Mouse (Mus musculus): ENCODE data around the gene Dirc2. TPM values are rescaled to one million over a fixed set of nuclear protein-coding genes. Genes with fewer than 3 reads are reported as not detected.

Gene Dirc2
- total RNA-seq, 2 experiments from 2014 or later, result 64.1 to 74.7 TPM

- intact Hi-C loops (cut with DNase I), result no loop called here
- no peak for DNase-seq (ENCODE audit: low spot score in 2 of 2)
These were observed 65.1 kb downstream of the Dirc2 start for GRCm38 (mm10) chr16:35703763-35704679.

DNA sequence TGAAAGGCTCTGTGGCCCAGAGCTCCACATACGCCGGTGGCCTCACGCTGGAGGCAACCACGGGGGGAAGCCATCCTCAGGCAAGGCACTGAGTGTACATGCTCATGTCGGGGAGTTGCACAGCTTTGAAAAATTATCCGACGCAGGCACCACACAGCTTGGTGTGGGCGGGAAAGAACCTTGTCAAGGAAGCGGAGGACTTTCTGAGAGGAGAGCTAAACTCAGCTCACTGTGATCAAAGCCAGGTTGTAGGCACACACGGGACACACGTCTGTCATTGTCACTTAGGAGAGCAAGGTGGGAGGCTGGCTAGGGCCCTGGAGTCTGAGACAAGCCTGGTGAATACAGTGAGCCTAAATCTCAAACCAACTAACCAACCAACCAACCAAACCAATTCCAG is 67.3 kb downstream of the Dirc2 start:
- intact Hi-C loops (cut with DNase I), result no loop called here
- peak; percentile 39 to 43 for DNase-seq (ENCODE audit: low spot score in 2 of 2)

DNA sequence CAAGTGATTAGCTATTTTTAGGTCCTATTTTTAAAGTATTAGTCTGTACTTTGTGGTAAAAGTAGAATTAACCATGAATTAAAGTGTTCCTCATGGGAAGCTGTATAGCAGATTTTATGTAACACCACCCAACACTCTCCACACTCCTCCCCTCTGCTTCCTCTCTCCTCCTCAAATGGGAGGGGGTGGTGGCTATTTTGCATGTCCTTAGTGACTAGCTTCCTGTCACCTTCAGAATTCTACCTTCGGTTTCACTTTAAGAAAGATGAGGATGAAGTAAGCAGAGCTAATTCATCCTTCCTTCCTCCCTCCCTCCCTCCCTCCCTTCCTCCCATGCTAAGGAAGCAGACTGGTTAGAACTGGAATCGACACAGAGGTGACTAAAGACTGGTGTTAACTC is 73.1 kb downstream of the Dirc2 start:
- DNase-seq (ENCODE audit: low spot score in 2 of 2), result no peak
- intact Hi-C loops (cut with DNase I), result no loop called here

GRCm38 (mm10) chr16:35694250-35694846 is 74.8 kb downstream of the Dirc2 start:
- intact Hi-C loops (cut with DNase I), result no loop called here
- no peak for DNase-seq (ENCODE audit: low spot score in 2 of 2)

- DNase-seq (ENCODE audit: low spot score in 2 of 2), result no peak
- intact Hi-C loops (cut with DNase I), result no loop called here
These were observed 77.5 kb downstream of the Dirc2 start for GRCm38 (mm10) chr16:35691606-35692005.

GRCm38 (mm10) chr16:35686491-35686890 is 82.7 kb downstream of the Dirc2 start:
- no peak for DNase-seq (ENCODE audit: low spot score in 2 of 2)
- intact Hi-C loops (cut with DNase I), result no loop called here

DNA sequence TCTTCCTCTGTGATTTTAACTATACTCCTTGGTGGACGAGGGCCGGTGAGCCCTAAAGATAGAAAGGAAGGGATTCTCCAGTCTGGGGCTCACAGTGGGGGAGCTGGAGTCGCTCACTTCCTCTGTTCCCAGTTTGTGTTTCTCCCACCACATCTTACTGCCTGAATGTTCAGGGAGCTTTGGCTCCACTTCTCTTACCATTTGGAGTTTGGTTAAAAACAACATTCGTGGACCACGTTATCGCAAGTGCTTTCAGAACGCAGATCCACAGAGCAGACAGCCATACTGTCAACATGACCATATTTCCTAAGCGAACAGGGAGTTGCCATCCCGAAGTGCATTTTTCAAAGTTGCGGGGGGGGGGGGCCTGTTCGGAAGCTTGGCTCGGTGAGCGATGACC is 84.1 kb downstream of the Dirc2 start:
- intact Hi-C loops (cut with DNase I), result no loop called here
- DNase-seq (ENCODE audit: low spot score in 2 of 2), result no peak

- no peak for DNase-seq (ENCODE audit: low spot score in 2 of 2)
- intact Hi-C loops (cut with DNase I), result no loop called here
These were observed 87.6 kb downstream of the Dirc2 start for GRCm38 (mm10) chr16:35681327-35682108.

GRCm38 (mm10) chr16:35678476-35678875 is 90.7 kb downstream of the Dirc2 start:
- intact Hi-C loops (cut with DNase I), result no loop called here
- DNase-seq (ENCODE audit: low spot score in 2 of 2), result no peak

GRCm38 (mm10) chr16:35677511-35678113 is 91.5 kb downstream of the Dirc2 start:
- DNase-seq (ENCODE audit: low spot score in 2 of 2), result no peak
- intact Hi-C loops (cut with DNase I), result no loop called here

DNA sequence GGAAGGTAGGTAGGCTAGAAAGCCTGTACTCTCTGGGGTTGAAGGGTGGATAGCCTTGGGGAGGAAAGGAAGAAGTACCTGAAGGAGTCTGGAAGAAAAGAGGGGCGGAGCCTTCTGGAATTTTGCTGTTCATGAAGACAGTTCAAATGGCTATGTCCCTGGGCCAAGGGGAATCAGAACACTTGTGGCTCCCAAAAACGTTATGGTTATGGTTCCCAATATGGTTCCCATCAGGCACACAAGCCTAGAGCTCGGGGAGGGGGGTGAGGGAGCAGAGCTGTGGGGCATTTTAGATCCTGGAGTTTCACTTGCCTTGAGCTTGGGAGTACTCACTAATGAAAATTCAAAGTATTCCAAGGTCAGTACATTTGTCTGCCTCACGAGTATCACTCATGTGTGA is 104.3 kb downstream of the Dirc2 start:
- DNase-seq (ENCODE audit: low spot score in 2 of 2), result no peak
- intact Hi-C loops (cut with DNase I), result no loop called here

DNA sequence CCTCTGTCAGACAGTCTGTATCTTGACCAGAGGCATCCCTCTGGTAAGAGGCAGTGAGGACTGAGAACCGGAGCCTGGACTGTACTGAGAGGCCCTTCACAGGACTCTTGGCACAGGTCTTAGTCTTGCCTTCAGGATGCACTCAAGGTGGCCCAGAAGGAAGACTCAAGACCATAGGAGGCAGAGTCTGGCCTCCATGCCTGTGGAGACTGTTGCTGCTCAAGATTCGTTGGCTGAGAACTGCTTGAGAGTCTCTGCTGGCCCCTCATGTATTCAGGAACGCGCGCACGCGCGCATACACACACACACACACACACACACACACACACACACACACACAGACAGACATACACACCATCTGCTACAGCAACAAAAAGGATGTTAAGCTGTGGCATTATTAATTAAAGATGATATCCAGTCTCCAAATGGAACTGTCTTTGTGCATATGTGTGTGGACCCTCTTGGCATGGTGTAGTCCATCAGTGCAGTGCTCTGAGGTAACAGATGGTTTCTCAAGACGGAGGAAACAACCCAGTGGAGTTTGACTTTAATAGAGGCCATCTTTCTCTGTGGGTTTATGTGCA is 105.2 kb downstream of the Dirc2 start:
- intact Hi-C loops (cut with DNase I), result no loop called here
- DNase-seq (ENCODE audit: low spot score in 2 of 2), result no peak

DNA sequence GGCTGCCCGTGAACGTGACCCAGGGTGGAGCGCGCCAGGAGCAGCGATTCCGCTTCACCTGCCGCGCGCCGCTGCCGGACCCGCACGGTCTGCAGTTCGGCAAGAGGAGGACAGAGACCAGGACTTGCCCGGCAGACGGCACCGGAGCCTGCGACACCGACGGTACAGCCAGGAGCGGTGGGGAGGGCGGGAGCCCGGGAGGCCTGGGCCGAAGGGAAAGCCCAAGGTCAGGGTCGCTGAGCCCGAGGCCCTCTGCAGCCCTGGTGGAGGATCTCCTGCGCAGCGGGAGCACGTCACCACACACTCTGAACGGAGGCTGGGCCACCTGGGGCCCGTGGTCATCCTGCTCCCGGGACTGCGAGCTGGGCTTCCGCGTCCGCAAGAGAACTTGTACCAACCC is 108.9 kb downstream of the Dirc2 start:
- DNase-seq (ENCODE audit: low spot score in 2 of 2), result no peak
- intact Hi-C loops (cut with DNase I), result no loop called here

GRCm38 (mm10) chr16:35653951-35654350 is 115.2 kb downstream of the Dirc2 start:
- DNase-seq (ENCODE audit: low spot score in 2 of 2), result no peak
- intact Hi-C loops (cut with DNase I), result no loop called here

- intact Hi-C loops (cut with DNase I), result no loop called here
- no peak for DNase-seq (ENCODE audit: low spot score in 2 of 2)
These were observed 116.5 kb downstream of the Dirc2 start for GRCm38 (mm10) chr16:35652706-35653105.

DNA sequence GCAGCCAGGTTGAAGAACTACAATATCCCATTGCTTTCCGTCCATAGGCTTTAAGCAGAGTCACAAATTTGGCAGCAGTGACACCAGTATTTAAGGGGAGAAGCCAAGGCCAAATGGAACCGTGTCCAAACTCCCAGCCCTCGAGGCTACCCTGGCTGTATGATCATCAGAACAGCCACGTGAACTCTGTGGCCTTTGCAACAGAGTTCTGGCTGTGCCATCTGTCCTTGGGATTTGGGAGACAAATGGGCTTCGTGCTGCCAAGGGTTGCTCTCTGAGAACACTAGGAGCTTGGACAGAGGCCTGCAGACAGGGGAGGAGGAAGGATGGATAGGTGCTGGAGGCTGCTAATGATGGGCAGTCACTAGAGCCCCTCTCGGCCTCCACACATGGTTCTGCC is 117.0 kb downstream of the Dirc2 start:
- DNase-seq (ENCODE audit: low spot score in 2 of 2), result no peak

DNA sequence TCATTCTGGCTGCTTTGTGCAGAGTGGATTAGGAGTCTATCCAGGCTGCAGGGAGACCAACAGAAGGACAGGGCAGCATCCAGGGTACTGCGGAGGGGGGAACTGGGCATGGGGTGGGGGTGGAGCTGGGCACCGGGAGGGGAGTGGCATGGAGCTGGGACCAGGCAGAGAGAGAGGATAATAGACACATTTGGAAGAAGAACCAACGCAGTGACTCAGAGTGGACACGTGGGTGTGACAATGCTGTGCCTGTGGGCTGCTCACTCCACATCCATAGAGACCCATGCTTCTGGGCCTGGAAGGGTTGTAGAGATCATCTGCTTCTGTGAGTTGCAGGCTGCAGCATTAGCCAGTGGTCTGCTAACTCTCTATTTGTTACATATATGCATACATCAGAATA is 120.3 kb downstream of the Dirc2 start:
- no peak for DNase-seq (ENCODE audit: low spot score in 2 of 2)
- intact Hi-C loops (cut with DNase I), result no loop called here

More for the DNA sequence above, 117.0 kb downstream of the Dirc2 start:
- intact Hi-C loops (cut with DNase I), result no loop called here

Data from left cerebral cortex, postnatal 36 days (tissue).